Mouse (Mus musculus) stomach, postnatal 0 days (tissue): Measurements from ENCODE around the gene Ddah2.

Source experiments
- CTCF ChIP-seq: IDR thresholded peaks from 2 replicates; pipeline ENCODE4 v1.5.1; 2016; ENCODE audit warnings: antibody characterized with exemption, low read depth, mild to moderate bottlenecking, moderate library complexity
- EP300 ChIP-seq: optimal IDR thresholded peaks from 2 replicates; pipeline ENCODE3; 2016; ENCODE audit warnings: antibody characterized with exemption

DNA sequence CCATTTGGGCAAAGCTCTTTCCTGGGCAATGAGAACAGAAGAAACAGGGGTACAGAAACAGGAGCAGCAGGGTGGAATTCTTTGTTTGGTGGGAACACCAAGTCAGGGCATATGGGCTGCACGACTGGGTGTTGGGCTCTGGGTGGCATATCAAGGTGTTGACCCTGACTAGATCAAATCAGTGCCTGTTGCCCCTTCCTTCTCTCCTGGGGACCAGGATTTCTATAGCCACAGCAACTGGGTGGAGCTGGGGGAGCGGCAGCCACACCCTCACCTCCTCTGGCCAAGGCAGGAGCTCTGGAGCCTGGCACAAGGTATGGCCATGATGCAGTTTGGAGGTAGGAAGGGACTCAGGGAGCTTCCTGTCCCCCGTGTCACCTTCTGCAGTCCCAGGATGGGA, 40.7 kb upstream of the Ddah2 start:
- TF ChIP-seq EP300 (no peak), CTCF (no peak)
